Mouse (Mus musculus) 3134 (cell line): ENCODE data around the gene B3gnt3.

Experiments
- DNase-seq: peaks from one replicate; pipeline ENCODE4 v3.0.0-alpha.2; 2011; ENCODE audit warnings: low spot score; ENCODE audit not compliant: insufficient read length; ENCODE audit errors: extremely low read depth

The B3gnt3 gene

GRCm38 (mm10) chr8:71658515-71659049 lies 43.0 kb downstream of the B3gnt3 start:
- DNase-seq: no peak

- no peak for DNase-seq
These were observed 43.8 kb downstream of the B3gnt3 start for GRCm38 (mm10) chr8:71657816-71658215.

- no peak for DNase-seq
These were observed 47.0 kb downstream of the B3gnt3 start for GRCm38 (mm10) chr8:71654600-71654999.

GRCm38 (mm10) chr8:71645510-71645909 lies 56.1 kb downstream of the B3gnt3 start:
- no peak for DNase-seq
